In genomic region chr5:130052510-130052909, GRCm38 (mm10) we compare ENCODE assay signal across 23 mouse cellular contexts. TPM values are rescaled to one million over a fixed set of nuclear protein-coding genes. Genes with fewer than 3 reads are reported as not detected.
A peak's percentile ranks its signal among the peaks of the same experiment; 100 is the strongest.
DNase-seq lines count a peak whose midpoint lies in the region; ATAC-seq lines count a peak whose summit lies in the region.
"Had no signal": no experiment of that assay in that cellular context is flagged by ENCODE, and none has a peak within 500 bp of the region (broad histone marks: within the 10 kb centered on the region; RNA-seq: fewer than 3 reads in every experiment).

No protein-coding gene starts in this region.

- no peak overlapping the region for H3K4me2 ChIP-seq in midbrain, embryonic 14.5 days (ENCODE audit: low read length)
- H3K4me2 ChIP-seq: forebrain, embryonic 15.5 days; intestine, embryonic 15.5 days; limb, embryonic 12.5 days; liver, embryonic 12.5 days; midbrain, embryonic 12.5 days; neural tube, embryonic 13.5 days had no signal

- no peaks in the 10 kb centered on the region for H3K27me3 ChIP-seq in midbrain, embryonic 14.5 days (ENCODE audit: control insufficient read depth, insufficient read depth, low read length)
- H3K27me3 ChIP-seq in midbrain, embryonic 10.5 days (ENCODE audit: low read depth, poor library complexity, severe bottlenecking) = no peaks in the 10 kb centered on the region
- H3K27me3 ChIP-seq: forebrain, embryonic 15.5 days; intestine, embryonic 15.5 days; limb, embryonic 12.5 days; liver, embryonic 12.5 days; midbrain, embryonic 12.5 days; neural tube, embryonic 13.5 days had no signal

- H3K4me3 ChIP-seq in midbrain, embryonic 14.5 days (replicated peaks; ENCODE audit: low read depth, low read length) = no peak overlapping the region
- H3K4me3 ChIP-seq in midbrain, embryonic 10.5 days = no peak overlapping the region
- H3K4me3 ChIP-seq: embryonic facial prominence, embryonic 10.5 days; forebrain, embryonic 15.5 days; hindbrain, embryonic 10.5 days; intestine, embryonic 15.5 days; limb, embryonic 12.5 days; liver, embryonic 12.5 days; midbrain, embryonic 12.5 days; myocyte; neural tube, embryonic 13.5 days had no signal

- H3K9ac ChIP-seq in midbrain, embryonic 14.5 days (replicated peaks; ENCODE audit: low read length) = no peak overlapping the region
- H3K9ac ChIP-seq: forebrain, embryonic 15.5 days; intestine, embryonic 15.5 days; limb, embryonic 12.5 days; liver, embryonic 12.5 days; midbrain, embryonic 12.5 days; neural tube, embryonic 13.5 days had no signal

- H3K4me1 ChIP-seq in midbrain, embryonic 14.5 days (ENCODE audit: control insufficient read depth, insufficient read depth, low read length) = no peaks in the 10 kb centered on the region
- H3K4me1 ChIP-seq in midbrain, embryonic 10.5 days = 0 out of 2 replicates have a peak, but pooled peaks cover 6% of the 10 kb centered on the region
- H3K4me1 ChIP-seq: embryonic facial prominence, embryonic 10.5 days; limb, embryonic 12.5 days had no signal

- no peak overlapping the region for H3K27ac ChIP-seq in midbrain, embryonic 14.5 days (replicated peaks; ENCODE audit: low read depth, low read length)
- no peak overlapping the region for H3K27ac ChIP-seq in midbrain, embryonic 10.5 days (replicated peaks)
- H3K27ac ChIP-seq: embryonic facial prominence, embryonic 10.5 days; forebrain, embryonic 15.5 days; hindbrain, embryonic 10.5 days; intestine, embryonic 15.5 days; limb, embryonic 12.5 days; liver, embryonic 12.5 days; neural tube, embryonic 13.5 days had no signal

- WGBS in midbrain, embryonic 14.5 days = 61% methylated on average over 5 of the region's 5 CpGs
- 78% methylated on average over 5 of the region's 5 CpGs for WGBS in midbrain, embryonic 10.5 days

- peaks cover 29% of the 10 kb centered on the region for H3K36me3 ChIP-seq in midbrain, embryonic 14.5 days (ENCODE audit: control insufficient read depth, insufficient read depth, low read length)
- H3K36me3 ChIP-seq in midbrain, embryonic 10.5 days = peaks cover 63% of the 10 kb centered on the region
- H3K36me3 ChIP-seq: intestine, embryonic 15.5 days had no signal

- H3K9me3 ChIP-seq in midbrain, embryonic 14.5 days (ENCODE audit: control insufficient read depth, low read length) = no peaks in the 10 kb centered on the region
- no peaks in the 10 kb centered on the region for H3K9me3 ChIP-seq in midbrain, embryonic 10.5 days (replicated peaks)
- H3K9me3 ChIP-seq: embryonic facial prominence, embryonic 10.5 days; forebrain, embryonic 15.5 days; hindbrain, embryonic 10.5 days; intestine, embryonic 15.5 days; limb, embryonic 12.5 days; liver, embryonic 12.5 days; midbrain, embryonic 12.5 days; neural tube, embryonic 13.5 days had no signal

- DNase-seq in adrenal gland, postnatal 10 days = peak; percentile 32
- DNase-seq in adrenal gland, adult (ENCODE audit: inconsistent age in 2 of 2, low spot score in 1 of 2) = no peak
- DNase-seq in heart, adult 18-20 months = peak; percentile 37 to 49
- no peak for DNase-seq in heart, adult 8-10 months (ENCODE audit: low spot score)
- peak; percentile 14 for DNase-seq in midbrain, embryonic 14.5 days
- DNase-seq in midbrain, embryonic 10.5 days (ENCODE audit: low spot score) = no peak
- peak; percentile 18 for DNase-seq in telencephalon, adult 2 months (ENCODE audit: low read depth, low spot score)
- DNase-seq in testis, postnatal 10 days (ENCODE audit: low spot score) = no peak
- DNase-seq: cerebellum, adult 9-10 months; kidney, adult 8-10 months; kidney, postnatal 10 days; lung, adult 18-20 months; lung, postnatal 10 days had no signal

- ATAC-seq in midbrain, embryonic 14.5 days (ENCODE audit: low FRiP score, low TSS enrichment) = no peak
- ATAC-seq: forebrain, embryonic 15.5 days; hindbrain, embryonic 16.5 days; intestine, embryonic 15.5 days; liver, embryonic 12.5 days had no signal

RNA-seq across cellular contexts. Expression of gene Tpst1, which starts 20.6 kb away (rescaled TPM):
- total RNA-seq in adrenal gland, postnatal 10 days (2021) = 10 to 100 TPM; 35.1 to 40.0 TPM
- total RNA-seq in heart, adult 18-20 months (2021) = 1 to 10 TPM; 6.9 to 8.3 TPM
- 10 to 100 TPM in 1 of 4 experiments, 1 to 10 TPM in 3; 8.2 to 10.6 (median 9.3) TPM for total RNA-seq in heart, adult 8-10 months (2022)
- polyA plus RNA-seq in midbrain, embryonic 14.5 days (2014; fragmentation: Nextera tagmentation; extraction: Ambion mirVana) = 41.5 and 55.8 TPM in 2 replicates
- 57.5 and 60.4 TPM in 2 replicates for polyA plus RNA-seq in midbrain, embryonic 10.5 days (2016; fragmentation: Nextera tagmentation; extraction: Ambion mirVana)

RNA-seq across cellular contexts. Expression of gene Crcp, which starts 23.4 kb away (rescaled TPM):
- 10 to 100 TPM; 27.7 to 34.4 TPM for total RNA-seq in adrenal gland, postnatal 10 days (2021)
- 10 to 100 TPM; 13.8 to 14.8 TPM for total RNA-seq in heart, adult 18-20 months (2021)
- total RNA-seq in heart, adult 8-10 months (2022) = 10 to 100 TPM; 11.5 to 16.1 (median 14.5) TPM
- 54.8 and 72.9 TPM in 2 replicates for polyA plus RNA-seq in midbrain, embryonic 14.5 days (2014; fragmentation: Nextera tagmentation; extraction: Ambion mirVana)
- polyA plus RNA-seq in midbrain, embryonic 10.5 days (2016; fragmentation: Nextera tagmentation; extraction: Ambion mirVana) = 63.8 and 65.9 TPM in 2 replicates

RNA-seq across cellular contexts. Expression of gene Asl, which starts 23.5 kb away (rescaled TPM):
- total RNA-seq in adrenal gland, postnatal 10 days (2021) = 100 to 1,000 TPM; 120 to 174 TPM
- total RNA-seq in heart, adult 18-20 months (2021) = 1 to 10 TPM; 4.6 to 5.0 TPM
- total RNA-seq in heart, adult 8-10 months (2022) = 1 to 10 TPM; 3.0 to 7.1 (median 6.3) TPM
- 32.6 and 50.3 TPM in 2 replicates for polyA plus RNA-seq in midbrain, embryonic 14.5 days (2014; fragmentation: Nextera tagmentation; extraction: Ambion mirVana)
- 33.3 and 36.0 TPM in 2 replicates for polyA plus RNA-seq in midbrain, embryonic 10.5 days (2016; fragmentation: Nextera tagmentation; extraction: Ambion mirVana)

RNA-seq across cellular contexts. Expression of gene Gusb, which starts 49.7 kb away (rescaled TPM):
- total RNA-seq in adrenal gland, postnatal 10 days (2021) = 10 to 100 TPM; 41.0 to 44.6 TPM
- 10 to 100 TPM; 14.1 TPM for total RNA-seq in heart, adult 18-20 months (2021)
- 10 to 100 TPM; 11.7 to 14.2 (median 12.8) TPM for total RNA-seq in heart, adult 8-10 months (2022)
- polyA plus RNA-seq in midbrain, embryonic 14.5 days (2014; fragmentation: Nextera tagmentation; extraction: Ambion mirVana) = 23.3 and 25.8 TPM in 2 replicates
- polyA plus RNA-seq in midbrain, embryonic 10.5 days (2016; fragmentation: Nextera tagmentation; extraction: Ambion mirVana) = 33.6 and 34.1 TPM in 2 replicates

Comparison
In these comparisons a context has a peak if more than half of its experiments do, and no peak if none do; other contexts are left out.
1. DNase-seq: peak in adrenal gland, postnatal 10 days (single experiment), heart, adult 18-20 months (2 of 2), midbrain, embryonic 14.5 days (single experiment) and telencephalon, adult 2 months (single experiment); none in adrenal gland, adult (0 of 2), heart, adult 8-10 months (single experiment), midbrain, embryonic 10.5 days (single experiment) and testis, postnatal 10 days (single experiment).
2. RNA of gene Asl, which starts 23.5 kb away (total RNA-seq): 120 to 174 TPM in adrenal gland, postnatal 10 days; 3.0 to 7.1 TPM in heart, adult 8-10 months and 4.6 to 5.0 TPM in heart, adult 18-20 months; every median in the first group is over 10 times any median in the second.